Mouse (Mus musculus): ENCODE results near the gene Ntrk2. TPM values are rescaled to one million over a fixed set of nuclear protein-coding genes. Genes with fewer than 3 reads are reported as not detected.

Ntrk2 gene
- polyA plus RNA-seq, 2 experiments: 0.04 to 0.07 TPM

DNA sequence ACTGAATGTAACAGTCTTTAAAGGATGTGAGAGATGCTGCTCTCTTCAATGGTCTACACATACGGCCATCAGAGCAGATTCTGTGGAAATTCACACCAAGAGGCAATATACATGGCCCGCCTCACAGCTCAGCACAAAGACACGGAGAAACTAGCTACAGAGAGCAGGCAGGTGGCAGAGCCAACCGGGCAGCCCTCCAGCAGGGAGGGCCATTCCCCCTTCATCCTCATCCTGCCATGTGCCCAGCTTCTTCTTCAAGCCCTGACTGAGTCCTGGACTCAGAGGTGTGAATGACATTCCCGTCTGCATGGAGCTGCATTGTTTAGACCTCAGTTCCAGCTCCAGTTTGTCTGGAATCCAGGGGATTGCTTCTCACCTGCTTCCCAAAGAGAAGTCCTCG is 139.4 kb downstream of the Ntrk2 start:
- 51% methylated on average over 6 of the region's 6 CpGs for WGBS (ENCODE audit: insufficient replicate concordance)
- H3K4me1 ChIP-seq (replicated peaks; ENCODE audit: control insufficient read depth in 2 of 2, insufficient read depth in 2 of 2, low read length in 1 of 2): no peaks in the 10 kb centered on the region; a peak in 1 of 4 replicates
- no peaks in the 10 kb centered on the region for H3K36me3 ChIP-seq (replicated peaks; ENCODE audit: control insufficient read depth, insufficient read depth, low read depth)
- no peaks in the 10 kb centered on the region for H3K27me3 ChIP-seq (ENCODE audit: control insufficient read depth, insufficient read depth, low read length)
- H3K9me3 ChIP-seq (ENCODE audit: control insufficient read depth, low read length): no peaks in the 10 kb centered on the region
- no peak overlapping the region for H3K4me2 ChIP-seq (ENCODE audit: low read depth)
- ATAC-seq (ENCODE audit: insufficient read depth) (no peak), DNase-seq (ENCODE audit: low read depth in 3 of 3, low spot score in 3 of 3) (no peak)
- H3K9ac ChIP-seq (replicated peaks): no peak overlapping the region
- no peak overlapping the region for H3K4me3 ChIP-seq (ENCODE audit: insufficient read depth in 1 of 2, low read depth in 2 of 2, low read length in 2 of 2)
- H3K27ac ChIP-seq: no peak overlapping the region
- no peak for TF ChIP-seq CTCF (IDR thresholded peaks at IDR 0.05; ENCODE audit: low read depth)
- no peak for TF ChIP-seq EP300 (IDR thresholded peaks at IDR 0.05; ENCODE audit: low read depth)

DNA sequence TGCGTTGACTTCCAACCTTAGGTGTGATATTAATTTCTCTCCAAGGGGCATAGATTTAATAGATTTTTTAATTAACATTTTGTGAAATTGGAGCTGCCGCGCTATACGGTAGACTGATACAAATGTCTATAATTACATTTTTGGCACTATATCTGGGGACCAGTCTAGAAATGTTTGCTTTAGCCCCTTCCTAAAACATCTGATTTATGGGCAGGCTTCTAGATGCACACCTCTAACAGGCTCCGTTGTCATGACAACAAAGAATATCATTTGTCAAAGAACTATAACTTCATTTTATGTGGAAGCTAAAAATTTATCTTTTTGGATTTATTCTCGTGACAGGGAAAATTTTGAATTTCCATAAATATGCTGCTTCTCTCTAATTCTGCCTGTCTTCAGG is 140.2 kb downstream of the Ntrk2 start:
- no peak for ATAC-seq (ENCODE audit: insufficient read depth)
- Histone ChIP-seq H3K27me3 (ENCODE audit: control insufficient read depth, insufficient read depth, low read length) (no peaks in the 10 kb centered on the region), H3K4me2 (ENCODE audit: low read depth) (no peak overlapping the region), H3K4me3 (ENCODE audit: insufficient read depth in 1 of 2, low read depth in 2 of 2, low read length in 2 of 2) (no peak overlapping the region), H3K9ac (replicated peaks) (no peak overlapping the region), H3K4me1 (replicated peaks; ENCODE audit: control insufficient read depth in 2 of 2, insufficient read depth in 2 of 2, low read length in 1 of 2) (no peaks in the 10 kb centered on the region; a peak in 1 of 4 replicates), H3K36me3 (replicated peaks; ENCODE audit: control insufficient read depth, insufficient read depth, low read depth) (no peaks in the 10 kb centered on the region), H3K9me3 (ENCODE audit: control insufficient read depth, low read length) (no peaks in the 10 kb centered on the region), H3K27ac (no peak overlapping the region)
- TF ChIP-seq CTCF (IDR thresholded peaks at IDR 0.05; ENCODE audit: low read depth): no peak
- no peak for TF ChIP-seq EP300 (IDR thresholded peaks at IDR 0.05; ENCODE audit: low read depth)
- 72% methylated on average over 6 of the region's 6 CpGs for WGBS (ENCODE audit: insufficient replicate concordance)
- no peak for DNase-seq (ENCODE audit: low read depth in 3 of 3, low spot score in 3 of 3)

DNA sequence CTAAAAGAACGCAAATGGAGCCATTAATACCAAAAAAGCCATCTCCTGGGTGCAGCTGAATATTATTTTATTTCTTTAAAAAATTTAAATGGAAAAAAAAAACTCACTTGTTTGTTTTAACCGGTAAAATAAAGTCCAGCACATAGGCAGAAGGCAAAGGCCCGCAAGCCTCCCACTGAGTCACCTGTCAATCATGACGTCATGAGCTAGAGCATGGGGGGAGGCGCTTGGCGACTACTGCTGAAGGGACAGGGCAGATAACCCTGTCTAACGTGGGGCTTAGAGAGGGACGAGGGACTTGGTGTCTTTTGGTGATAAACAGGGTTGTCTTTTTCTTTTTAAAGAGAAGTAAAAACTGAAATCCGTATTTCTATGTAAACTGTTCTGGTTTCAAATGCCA is 140.7 kb downstream of the Ntrk2 start:
- Histone ChIP-seq H3K4me1 (replicated peaks; ENCODE audit: control insufficient read depth in 2 of 2, insufficient read depth in 2 of 2, low read length in 1 of 2) (no peaks in the 10 kb centered on the region; a peak in 1 of 4 replicates), H3K36me3 (replicated peaks; ENCODE audit: control insufficient read depth, insufficient read depth, low read depth) (no peaks in the 10 kb centered on the region), H3K4me3 (ENCODE audit: insufficient read depth in 1 of 2, low read depth in 2 of 2, low read length in 2 of 2) (no peak overlapping the region), H3K27ac (no peak overlapping the region), H3K9ac (replicated peaks) (no peak overlapping the region), H3K27me3 (ENCODE audit: control insufficient read depth, insufficient read depth, low read length) (no peaks in the 10 kb centered on the region), H3K9me3 (ENCODE audit: control insufficient read depth, low read length) (no peaks in the 10 kb centered on the region), H3K4me2 (ENCODE audit: low read depth) (no peak overlapping the region)
- no peak for TF ChIP-seq EP300 (IDR thresholded peaks at IDR 0.05; ENCODE audit: low read depth)
- no peak for TF ChIP-seq CTCF (IDR thresholded peaks at IDR 0.05; ENCODE audit: low read depth)
- ATAC-seq (ENCODE audit: insufficient read depth) (no peak), DNase-seq (ENCODE audit: low read depth in 3 of 3, low spot score in 3 of 3) (no peak)
- 38% methylated on average over 9 of the region's 9 CpGs for WGBS (ENCODE audit: insufficient replicate concordance)

DNA sequence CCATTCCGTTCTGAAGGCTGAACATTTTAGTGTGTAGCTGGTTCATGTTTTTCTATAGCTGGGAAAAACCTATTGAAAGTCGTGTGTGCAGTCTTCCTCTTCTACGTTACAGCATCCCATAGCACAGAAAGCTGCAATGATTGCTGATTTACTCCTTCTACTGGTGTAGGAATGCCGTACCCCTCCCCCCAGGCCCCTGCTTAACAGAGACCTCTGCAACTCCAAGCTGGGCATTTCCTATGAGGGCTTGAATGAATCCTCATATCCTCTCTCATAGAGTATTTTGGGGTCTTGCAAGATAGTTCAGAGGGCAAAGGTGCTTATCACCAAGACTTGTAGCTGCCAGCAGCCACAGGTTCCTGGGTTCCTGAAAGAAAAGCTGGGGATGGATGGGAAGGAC is 148.0 kb downstream of the Ntrk2 start:
- 29% methylated on average over 4 of the region's 4 CpGs for WGBS (ENCODE audit: insufficient replicate concordance)
- no peak overlapping the region for H3K4me2 ChIP-seq (ENCODE audit: low read depth)
- no peak for DNase-seq (ENCODE audit: low read depth in 3 of 3, low spot score in 3 of 3)
- H3K4me3 ChIP-seq (ENCODE audit: insufficient read depth in 1 of 2, low read depth in 2 of 2, low read length in 2 of 2): no peak overlapping the region
- H3K9ac ChIP-seq (replicated peaks): no peak overlapping the region
- no peaks in the 10 kb centered on the region for H3K4me1 ChIP-seq (replicated peaks; ENCODE audit: control insufficient read depth in 2 of 2, insufficient read depth in 2 of 2, low read length in 1 of 2)
- H3K27ac ChIP-seq: no peak overlapping the region
- no peak for ATAC-seq (ENCODE audit: insufficient read depth)
- TF ChIP-seq CTCF (IDR thresholded peaks at IDR 0.05; ENCODE audit: low read depth) (no peak), EP300 (IDR thresholded peaks at IDR 0.05; ENCODE audit: low read depth) (no peak)
- H3K27me3 ChIP-seq (ENCODE audit: control insufficient read depth, insufficient read depth, low read length): no peaks in the 10 kb centered on the region
- no peaks in the 10 kb centered on the region for H3K9me3 ChIP-seq (ENCODE audit: control insufficient read depth, low read length)
- no peaks in the 10 kb centered on the region for H3K36me3 ChIP-seq (replicated peaks; ENCODE audit: control insufficient read depth, insufficient read depth, low read depth)

DNA sequence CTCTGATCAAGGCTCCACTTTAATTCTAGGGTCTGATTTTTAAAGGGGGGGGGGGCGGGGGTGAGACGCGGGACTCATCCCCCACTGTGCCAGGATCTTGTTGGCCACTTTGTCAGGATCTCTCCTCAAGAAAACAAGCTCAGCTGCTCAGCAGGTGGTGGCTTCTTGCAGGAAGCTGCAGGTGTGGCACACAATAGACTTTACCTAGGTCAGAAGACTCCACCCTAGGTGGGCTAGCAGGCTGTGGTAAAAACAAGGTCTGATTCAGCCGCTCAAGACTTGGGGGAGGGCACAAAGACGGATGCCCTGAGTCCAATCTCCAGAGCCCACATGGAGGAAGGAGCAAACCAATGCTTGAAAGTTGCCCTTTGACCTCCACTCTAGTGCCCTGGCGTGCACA is 148.4 kb downstream of the Ntrk2 start:
- Histone ChIP-seq H3K9ac (replicated peaks) (no peak overlapping the region), H3K36me3 (replicated peaks; ENCODE audit: control insufficient read depth, insufficient read depth, low read depth) (no peaks in the 10 kb centered on the region), H3K27me3 (ENCODE audit: control insufficient read depth, insufficient read depth, low read length) (no peaks in the 10 kb centered on the region), H3K4me3 (ENCODE audit: insufficient read depth in 1 of 2, low read depth in 2 of 2, low read length in 2 of 2) (no peak overlapping the region), H3K9me3 (ENCODE audit: control insufficient read depth, low read length) (no peaks in the 10 kb centered on the region), H3K27ac (no peak overlapping the region), H3K4me2 (ENCODE audit: low read depth) (no peak overlapping the region), H3K4me1 (replicated peaks; ENCODE audit: control insufficient read depth in 2 of 2, insufficient read depth in 2 of 2, low read length in 1 of 2) (no peaks in the 10 kb centered on the region)
- WGBS (ENCODE audit: insufficient replicate concordance): 4% methylated on average over 6 of the region's 6 CpGs
- ATAC-seq (ENCODE audit: insufficient read depth) (no peak), DNase-seq (ENCODE audit: low read depth in 3 of 3, low spot score in 3 of 3) (no peak)
- TF ChIP-seq EP300 (IDR thresholded peaks at IDR 0.05; ENCODE audit: low read depth) (no peak), CTCF (IDR thresholded peaks at IDR 0.05; ENCODE audit: low read depth) (no peak)
